Mouse (Mus musculus) MN1 (cell line): ENCODE measurements around the gene Samd10.

Experiments
- DNase-seq: peaks from one replicate; pipeline ENCODE4 v3.0.0-alpha.2; 2016; ENCODE audit warnings: low spot score

The Samd10 gene

DNA sequence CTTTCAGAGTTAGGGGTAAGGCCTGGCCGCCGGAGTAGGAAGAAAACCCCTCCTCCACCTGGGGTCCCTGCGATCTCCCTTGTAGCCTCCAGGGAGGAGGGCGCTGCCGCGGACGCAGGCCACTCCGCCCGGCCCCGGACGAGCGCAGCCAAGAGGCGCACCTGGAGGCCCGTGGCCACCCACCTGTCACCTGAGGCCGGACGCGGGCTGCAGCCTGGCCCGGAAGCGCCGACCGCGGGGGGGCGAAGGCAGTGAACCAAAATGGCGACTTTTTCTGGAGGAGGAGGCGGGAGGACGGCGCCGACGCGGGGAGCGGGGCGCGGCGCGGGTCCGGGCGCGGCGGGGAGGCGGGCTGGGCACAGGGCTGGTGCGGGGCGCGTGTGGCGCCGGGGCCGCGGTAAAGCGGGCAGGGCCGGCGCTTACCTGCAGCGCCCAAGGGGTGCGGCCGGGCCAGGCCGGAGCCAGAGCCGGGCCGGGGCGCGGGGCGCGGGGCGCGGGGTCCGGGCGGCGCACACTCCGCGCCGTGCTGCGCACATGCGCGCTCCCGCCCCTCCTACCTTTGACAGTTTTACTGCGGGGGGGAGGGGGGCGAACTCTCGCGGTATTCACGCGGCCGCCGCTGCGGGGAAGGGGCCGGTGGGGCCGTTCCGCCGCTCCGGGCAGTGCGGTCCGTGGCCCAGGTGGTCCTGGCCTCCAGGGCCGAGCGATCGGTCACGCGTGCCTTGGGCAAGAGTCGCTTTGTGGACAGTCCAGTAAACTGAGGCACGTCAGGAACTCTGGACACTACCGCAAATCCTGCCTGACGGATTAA lies 6.6 kb downstream of the Samd10 start, which contains the start of gene Zfp512b:
TSS of gene Zfp512b (minus strand) at position 573 of the 811 bp plus-strand sequence.
- peak; percentile 81 for DNase-seq

GRCm38 (mm10) chr2:181591528-181592085 lies 7.4 kb downstream of the Samd10 start, which contains the start of gene Prpf6:
Gene Prpf6, plus strand, starts transcription at chr2:181591868.
- DNase-seq, result peak; percentile 34

- DNase-seq, result no peak
Measured at GRCm38 (mm10) chr2:181590471-181590870, 8.5 kb downstream of the Samd10 start.

DNA sequence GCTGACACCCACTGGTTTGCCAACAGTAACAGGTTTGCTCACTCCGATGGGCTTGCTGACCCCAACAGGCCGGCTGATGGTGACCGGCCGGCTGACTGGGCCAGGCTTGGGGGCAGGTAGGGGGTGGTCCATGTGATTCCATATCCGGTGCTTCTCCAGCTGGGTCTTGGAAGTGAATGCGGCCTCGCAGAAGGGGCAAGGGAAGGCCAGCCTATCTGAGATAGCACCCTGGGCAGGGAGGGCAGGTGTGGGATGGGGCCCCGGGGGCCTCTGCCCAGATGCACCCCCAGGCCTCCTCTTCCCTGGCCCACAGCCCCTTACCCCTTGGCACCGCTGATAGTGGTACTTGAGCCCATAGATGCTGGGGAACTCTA lies 9.3 kb downstream of the Samd10 start:
- no peak for DNase-seq

- DNase-seq, result no peak
Measured at GRCm38 (mm10) chr2:181589011-181589731, 9.8 kb downstream of the Samd10 start.

- DNase-seq, result no peak
Measured at GRCm38 (mm10) chr2:181588229-181588780, 10.7 kb downstream of the Samd10 start.

DNA sequence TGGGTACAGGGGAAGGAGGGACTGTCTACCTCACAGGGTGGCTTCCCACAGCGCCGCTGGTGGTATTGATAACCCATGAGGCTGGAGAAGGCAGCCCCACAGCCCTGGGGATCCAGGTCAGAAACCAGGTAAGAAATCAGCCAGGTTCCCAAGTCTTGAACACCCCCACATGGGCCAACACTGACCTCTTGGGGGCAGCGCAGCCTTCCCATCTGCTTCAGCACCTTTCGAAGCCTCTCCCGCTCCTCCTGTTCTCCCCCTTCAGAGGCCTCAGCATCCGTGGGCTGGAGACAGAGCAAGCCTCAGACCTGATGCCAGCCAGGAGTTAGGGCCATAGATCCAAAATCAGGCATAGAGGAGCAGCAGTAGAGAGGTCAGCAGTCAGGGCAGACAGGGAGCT lies 11.2 kb downstream of the Samd10 start:
- no peak for DNase-seq

DNA sequence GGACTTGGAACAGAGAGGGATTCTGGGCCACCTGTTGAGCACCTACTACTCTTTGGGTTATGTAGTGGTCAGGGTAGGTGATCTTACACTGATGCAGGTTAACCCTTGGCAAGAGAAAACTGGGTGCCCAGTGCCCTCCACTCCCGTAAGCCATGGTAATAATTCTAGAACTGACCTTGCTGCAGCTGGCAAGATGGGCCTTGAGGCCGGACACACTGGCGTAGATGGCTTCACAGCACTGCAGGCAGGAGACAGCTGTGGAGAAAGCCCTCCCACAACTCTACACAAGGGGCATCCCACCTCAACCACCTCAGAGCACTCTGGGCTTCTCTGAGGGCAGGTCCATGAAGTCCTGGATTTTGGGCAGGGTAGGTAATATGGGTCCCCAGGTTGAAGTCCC lies 12.9 kb downstream of the Samd10 start:
- no peak for DNase-seq

- no peak for DNase-seq
Measured at GRCm38 (mm10) chr2:181585506-181585905, 13.5 kb downstream of the Samd10 start.

DNA sequence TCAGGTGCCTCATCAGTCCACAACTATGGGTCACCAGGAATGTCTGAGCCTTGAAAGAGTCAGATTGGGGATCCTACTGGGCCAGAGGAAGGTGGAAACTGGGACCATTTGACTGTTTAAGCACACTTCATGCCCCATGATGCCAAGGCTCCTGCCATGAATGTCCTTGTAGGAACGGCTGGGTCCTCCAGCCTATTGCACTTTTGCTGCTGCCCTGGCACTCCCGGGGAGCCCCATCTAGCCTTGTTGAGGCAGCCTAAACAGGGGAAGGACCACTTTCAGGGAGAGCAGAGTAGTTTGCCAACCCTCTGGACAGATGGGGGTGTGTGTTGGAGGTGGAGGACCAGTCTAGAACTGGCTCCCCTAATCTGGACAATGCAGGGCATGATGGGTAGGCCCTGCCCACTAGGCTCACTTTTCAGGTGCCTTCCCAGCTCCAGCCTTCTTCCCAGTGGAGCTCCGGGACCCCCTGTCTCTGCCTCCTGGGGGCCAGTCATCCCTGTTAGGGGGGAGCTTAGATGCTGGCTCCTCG lies 14.5 kb downstream of the Samd10 start, which contains the start of gene Uckl1:
TSS of gene Uckl1 (minus strand) at position 482 of the 532 bp plus-strand sequence.
- no peak for DNase-seq

GRCm38 (mm10) chr2:181583460-181584257 lies 15.4 kb downstream of the Samd10 start:
- no peak for DNase-seq

DNA sequence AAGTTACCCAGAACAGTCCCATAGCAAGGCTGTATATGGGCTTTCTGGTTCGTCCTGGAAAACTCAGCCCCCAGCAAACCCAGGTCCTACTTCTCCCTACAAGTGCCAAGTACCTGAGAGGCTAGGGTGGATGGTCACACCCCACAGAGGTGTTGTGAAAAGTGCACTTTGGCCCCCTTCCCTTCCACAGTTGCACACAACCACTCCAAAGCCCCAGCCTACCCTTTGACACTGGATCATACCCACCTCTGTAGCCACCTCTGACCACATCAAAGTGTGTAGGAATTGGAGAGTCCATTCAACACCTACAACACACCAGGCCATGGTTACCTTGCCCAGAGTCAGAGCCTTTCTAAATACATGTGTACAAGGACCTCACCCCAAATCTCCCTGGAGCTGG lies 16.1 kb downstream of the Samd10 start:
- no peak for DNase-seq

DNA sequence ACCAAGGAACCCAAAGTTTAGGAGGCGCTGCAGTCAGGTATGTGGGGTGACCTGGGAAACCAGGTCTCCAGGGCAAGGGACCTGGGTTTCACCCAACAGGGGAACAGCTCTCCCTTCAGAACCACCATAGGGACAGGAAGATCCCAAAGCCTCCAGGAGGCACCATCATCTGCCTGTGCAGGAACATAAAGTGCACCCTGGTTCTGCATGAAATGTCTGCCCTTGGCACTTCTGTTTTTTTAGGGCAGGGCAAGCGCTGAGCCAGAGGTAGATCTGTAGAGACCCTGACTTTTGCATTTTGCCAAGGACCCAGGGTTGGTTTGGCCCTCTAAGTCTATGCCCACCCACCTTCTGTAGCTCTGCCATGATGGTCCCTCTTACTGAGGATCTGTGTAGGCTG lies 16.7 kb downstream of the Samd10 start:
- no peak for DNase-seq

DNA sequence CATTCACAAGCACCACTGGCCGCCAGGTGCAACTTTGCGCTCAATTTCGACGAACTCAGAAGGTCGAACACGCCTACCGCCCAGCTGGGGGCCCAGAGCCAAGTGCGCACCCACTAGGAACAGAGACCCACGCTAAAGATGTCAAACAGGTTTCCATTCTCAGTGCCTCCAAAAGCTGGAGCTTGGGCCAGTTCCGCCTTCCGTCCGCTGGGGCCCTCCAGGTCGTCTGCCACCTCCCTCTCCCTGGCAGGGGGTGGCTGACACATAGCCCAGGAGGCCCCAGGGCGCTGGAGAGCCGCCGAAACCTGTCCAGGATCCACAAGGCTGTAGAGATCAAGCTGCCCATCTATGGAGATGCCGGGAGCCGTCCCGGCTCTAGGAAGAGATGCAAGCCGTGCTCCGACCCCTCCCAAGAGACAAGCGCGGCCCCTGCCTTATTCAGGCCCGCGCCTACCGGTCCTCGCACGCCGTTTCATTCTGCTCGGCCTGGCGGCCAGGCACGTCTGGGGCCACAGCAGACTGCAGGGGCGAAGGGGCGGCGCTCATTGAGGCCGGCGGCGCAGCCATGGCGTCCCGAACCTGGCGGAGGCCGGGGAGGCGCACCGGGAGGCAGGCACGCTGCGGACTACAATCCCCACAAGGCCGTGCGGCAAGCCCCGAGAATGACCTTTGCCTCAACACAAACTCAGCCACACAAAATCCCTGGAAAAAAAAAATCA lies 17.5 kb downstream of the Samd10 start:
- DNase-seq, result peak; percentile 87

DNA sequence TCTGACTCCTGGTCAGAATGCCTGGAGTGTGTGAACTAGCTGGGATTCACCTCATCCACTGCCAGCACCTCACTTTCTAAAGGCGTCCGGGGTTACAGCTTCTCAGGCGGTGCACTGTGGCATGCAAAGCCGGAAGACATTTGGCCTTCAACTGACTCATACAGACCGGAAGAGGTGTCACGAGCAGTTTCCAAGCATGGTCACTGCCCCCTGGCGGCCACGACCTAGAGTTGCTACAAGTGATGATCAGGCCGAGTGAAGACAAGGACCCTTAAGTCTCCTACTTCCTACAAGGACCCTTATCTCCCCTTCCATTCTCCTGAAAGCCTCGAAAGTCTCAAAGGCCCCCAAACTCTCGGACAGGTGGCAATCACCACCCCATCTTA lies 18.0 kb downstream of the Samd10 start:
- peak; percentile 92 for DNase-seq

DNA sequence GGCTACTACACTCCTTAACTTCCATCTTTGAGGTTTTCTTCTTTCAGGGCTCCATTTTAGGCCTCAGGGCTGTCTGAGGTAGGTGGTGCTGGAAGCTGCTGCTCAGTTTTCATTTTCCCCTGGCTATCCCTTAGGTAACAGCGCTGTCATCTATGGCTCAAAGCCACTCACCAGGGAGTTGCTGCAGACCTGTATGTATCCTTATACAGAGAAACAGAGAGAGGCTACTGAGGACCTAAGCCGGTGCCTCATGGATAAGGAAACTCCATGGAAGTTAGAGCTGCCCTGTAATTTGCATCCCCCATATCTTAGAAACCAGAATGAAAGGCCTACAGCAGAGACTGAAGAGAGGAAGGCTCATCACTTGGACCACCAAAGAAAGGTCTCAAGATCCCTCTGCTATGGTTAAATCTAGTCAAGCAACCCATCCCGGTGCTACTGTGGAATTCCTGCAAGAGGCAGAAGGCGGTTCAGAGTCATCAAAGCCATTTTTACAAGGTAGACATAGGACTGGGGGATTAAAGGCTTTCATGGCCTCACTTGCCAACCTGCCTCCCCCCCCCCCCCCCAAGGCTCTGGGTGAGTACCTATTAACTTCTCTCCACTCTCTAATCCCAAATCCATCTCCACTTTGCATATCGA lies 18.8 kb downstream of the Samd10 start:
- no peak for DNase-seq

GRCm38 (mm10) chr2:181579681-181580080 lies 19.3 kb downstream of the Samd10 start:
- no peak for DNase-seq

- DNase-seq, result no peak
Measured at GRCm38 (mm10) chr2:181578790-181579618, 20.0 kb downstream of the Samd10 start.

- DNase-seq, result peak; percentile 52
Measured at GRCm38 (mm10) chr2:181577981-181578581, 20.9 kb downstream of the Samd10 start.
